Mouse (Mus musculus): Measurements from ENCODE around the gene Srrm3.
A peak's percentile ranks its signal among the peaks of the same experiment; 100 is the strongest.

The Srrm3 gene

DNA sequence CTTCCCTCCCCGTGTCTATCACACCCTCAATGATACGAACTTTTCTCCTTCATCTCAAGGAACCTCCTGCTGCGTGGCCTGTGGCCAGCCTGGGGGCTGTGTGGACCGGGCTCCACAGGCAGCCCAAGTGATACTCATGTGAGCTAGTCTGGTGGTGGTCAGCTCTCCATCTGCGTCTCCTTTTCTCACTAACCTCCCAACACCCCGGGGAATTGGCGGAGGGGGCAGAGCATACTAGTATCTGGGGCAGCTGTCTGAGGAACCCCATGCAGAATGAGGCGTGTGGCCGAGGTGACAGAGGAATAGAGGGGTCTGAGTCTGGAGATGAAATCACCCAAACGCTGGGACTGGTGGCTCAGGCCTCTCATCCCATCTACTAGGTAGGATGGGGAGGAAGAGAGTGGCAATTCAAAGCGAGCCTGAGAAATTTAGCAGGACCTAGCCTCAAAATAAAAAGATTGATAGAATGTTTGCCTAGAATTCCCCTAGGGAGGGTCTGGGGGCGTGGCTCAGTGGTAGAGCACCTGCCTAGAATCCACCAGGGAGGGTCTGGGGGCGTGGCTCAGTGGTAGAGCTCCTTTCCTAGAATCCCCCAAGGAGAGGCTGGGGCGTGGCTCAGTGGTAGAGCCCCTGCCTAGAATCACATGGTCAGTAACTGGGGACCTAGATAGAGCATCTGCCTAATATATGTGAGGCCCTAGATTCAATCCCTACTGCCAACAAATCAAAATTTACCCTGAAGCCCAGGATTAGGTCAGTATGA is 63.2 kb downstream of the Srrm3 start:
- DNase-seq (ENCODE audit: low read depth), result no peak

DNA sequence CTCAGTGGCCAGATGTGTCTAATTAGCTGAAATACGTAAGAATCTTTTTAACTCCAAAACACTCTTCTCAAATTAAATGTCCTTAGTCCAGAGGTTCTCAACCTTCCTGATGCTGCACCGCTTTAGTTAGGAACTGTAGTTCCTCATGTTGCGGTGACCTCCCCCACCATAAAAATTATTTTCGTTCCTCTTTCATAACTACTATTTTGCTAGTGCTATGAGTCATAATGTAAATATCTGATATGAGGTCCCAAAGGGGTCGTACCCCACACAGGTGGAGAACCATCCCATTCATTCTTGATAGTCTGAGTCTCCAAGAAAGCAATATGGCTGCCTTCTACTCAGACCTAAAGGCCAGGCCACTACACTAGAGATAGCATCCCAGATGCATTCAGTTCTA is 63.8 kb downstream of the Srrm3 start:
- DNase-seq (ENCODE audit: low read depth), result no peak

DNA sequence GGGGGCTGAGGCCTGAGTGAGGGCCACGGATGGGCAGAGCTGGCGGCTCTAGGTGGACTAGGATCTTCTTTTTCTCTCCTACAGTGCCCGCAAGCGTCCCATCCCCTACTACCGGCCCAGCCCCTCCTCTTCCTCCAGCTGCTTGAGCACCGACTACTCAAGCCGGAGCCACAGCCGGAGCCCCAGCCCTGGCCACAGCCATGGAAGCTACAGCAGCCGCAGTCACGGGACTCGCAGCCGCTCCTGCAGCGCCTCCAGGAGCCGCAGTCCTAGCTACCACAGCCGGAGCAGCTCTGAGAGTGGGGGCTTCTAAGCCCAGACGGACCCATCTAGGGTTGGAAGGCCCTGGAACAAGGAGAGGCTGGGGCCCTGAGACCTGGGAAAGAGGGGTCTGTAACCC is 66.3 kb downstream of the Srrm3 start:
- DNase-seq (ENCODE audit: low read depth), result no peak

DNA sequence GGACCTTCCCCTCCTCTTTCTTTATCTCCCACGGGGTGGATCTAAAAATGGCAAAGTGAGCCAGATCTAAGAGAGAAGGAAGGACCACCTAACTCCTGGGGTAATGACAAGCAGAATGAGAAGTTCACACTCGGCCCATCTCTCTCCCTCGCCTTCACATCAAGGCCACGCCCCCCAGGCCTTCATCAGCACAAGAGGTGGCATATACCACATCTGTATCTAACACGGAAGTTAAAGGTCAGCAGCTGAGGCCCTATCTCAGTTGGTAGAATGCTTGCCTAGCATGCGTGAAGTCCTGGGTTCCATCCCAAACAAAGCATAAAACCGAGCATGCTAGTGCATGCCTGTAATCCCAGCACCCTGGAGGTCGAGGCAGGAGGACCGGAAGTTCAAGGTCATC is 67.1 kb downstream of the Srrm3 start:
- DNase-seq (ENCODE audit: low read depth), result no peak

DNA sequence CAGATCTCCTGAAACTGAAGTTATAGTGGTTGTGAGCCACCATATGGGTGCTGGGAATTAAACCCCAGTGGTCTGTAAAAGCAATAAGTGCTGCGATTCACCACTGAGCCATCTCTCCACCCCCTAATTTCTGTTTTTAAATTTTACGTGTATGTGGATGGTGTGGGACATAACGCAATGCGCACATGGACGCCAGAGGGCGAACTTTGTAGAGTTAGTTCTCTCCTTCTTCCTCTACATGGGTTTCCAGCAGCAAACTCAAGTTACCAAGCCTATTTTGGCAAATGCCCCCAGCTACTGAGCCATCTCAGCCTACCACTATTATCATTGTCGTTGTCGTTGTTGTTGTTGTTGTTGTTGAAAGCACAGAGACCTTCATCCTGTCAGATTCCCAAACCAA is 70.5 kb downstream of the Srrm3 start:
- peak; percentile 79 for DNase-seq (ENCODE audit: low read depth)

DNA sequence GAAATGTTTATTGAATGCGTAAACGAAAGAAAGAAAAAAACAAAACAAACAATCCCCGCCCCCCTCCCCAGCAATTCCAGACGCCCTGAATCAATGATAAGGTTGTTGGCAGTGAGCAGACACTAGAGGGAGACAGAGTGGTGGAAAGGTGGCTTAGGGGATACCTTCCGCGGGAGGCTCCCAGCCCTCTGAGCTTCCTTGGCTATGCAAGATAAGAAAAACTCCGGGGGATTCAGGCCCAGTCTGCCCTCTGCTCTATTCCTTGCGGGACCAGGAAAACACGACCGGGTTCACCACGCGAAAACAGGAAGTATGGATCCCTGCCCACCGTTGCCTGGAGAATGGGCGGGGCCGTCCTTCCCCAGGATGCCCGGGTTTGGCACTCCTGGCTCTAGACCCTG is 71.1 kb downstream of the Srrm3 start:
- peak; percentile 74 for DNase-seq (ENCODE audit: low read depth)

DNA sequence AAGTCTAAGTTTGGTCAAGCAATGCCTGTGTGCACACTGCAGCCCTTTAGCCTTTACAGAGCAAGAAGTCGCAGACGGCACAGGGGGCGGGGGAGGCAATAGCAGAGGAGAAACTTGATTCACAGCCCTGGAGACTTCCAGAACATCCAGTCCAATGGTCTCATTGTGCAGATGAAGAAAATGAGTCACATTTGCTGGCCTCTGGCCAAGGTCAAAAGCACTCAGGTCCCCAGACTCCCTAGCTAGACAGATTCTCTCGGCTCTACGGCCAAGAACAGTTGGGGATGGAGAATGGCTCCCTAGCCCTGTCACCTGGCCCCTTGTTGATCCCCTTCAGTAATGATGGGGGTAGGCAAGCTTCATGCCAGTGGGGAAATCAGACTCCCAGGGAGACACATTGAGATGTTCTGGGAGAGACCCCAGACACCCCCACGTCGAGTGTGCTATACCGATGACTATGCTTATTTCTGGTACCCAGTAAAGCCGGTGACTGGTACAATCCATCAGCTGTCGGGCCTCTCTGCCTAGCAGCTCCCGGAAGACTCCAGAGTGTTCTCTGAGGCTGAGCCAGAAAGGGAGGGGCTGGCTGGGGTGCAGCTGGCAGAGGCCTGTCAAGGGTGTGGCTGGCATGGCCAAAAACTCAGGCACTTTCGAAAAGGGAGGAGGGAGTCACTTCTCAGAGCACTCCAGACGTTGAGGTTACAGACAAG is 72.9 kb downstream of the Srrm3 start:
- DNase-seq (ENCODE audit: low read depth), result peak; percentile 91

DNA sequence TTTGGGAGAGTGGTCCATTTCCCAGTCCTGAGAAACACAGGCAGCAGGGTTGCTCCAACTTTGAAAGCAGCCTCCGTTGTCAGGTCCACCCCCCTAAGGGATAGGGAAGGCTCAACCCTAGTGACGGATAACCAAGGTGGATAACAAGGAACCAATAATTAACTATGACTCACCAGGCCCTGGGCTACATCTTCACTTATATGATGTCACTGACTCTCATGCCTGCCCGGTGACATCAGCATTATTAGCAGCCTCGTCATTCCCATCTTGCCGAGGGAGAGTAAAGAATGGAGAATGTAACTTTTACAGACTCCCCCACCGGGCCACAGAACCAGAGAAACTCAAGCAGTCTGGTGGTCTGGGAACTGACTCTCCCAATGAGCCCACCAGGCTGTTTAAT is 78.0 kb downstream of the Srrm3 start:
- DNase-seq (ENCODE audit: low read depth), result no peak

DNA sequence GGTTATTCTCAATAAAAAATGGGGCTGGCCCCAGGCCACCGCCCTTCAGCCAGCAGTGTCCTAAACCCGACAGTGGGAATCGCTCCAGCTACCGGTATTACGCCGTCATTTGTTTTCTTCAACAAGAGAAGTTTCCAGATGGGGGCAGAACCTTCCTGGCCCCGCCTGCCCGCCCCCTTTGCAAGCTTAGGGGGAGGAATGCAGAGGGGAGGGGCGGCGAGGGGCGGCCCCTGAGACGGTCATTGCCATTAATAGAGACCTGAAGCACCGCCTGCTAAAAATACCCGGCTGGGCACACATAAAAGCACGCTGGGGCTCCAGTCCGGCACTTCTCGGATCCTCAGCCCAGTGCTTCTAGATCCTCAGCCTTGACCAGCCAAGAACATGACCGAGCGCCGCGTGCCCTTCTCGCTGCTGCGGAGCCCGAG is 81.0 kb downstream of the Srrm3 start, which contains the start of gene Hspb1:
TSS of gene Hspb1 (plus strand) at position 245 of the 428 bp plus-strand sequence.
- DNase-seq (ENCODE audit: low read depth), result no peak

DNA sequence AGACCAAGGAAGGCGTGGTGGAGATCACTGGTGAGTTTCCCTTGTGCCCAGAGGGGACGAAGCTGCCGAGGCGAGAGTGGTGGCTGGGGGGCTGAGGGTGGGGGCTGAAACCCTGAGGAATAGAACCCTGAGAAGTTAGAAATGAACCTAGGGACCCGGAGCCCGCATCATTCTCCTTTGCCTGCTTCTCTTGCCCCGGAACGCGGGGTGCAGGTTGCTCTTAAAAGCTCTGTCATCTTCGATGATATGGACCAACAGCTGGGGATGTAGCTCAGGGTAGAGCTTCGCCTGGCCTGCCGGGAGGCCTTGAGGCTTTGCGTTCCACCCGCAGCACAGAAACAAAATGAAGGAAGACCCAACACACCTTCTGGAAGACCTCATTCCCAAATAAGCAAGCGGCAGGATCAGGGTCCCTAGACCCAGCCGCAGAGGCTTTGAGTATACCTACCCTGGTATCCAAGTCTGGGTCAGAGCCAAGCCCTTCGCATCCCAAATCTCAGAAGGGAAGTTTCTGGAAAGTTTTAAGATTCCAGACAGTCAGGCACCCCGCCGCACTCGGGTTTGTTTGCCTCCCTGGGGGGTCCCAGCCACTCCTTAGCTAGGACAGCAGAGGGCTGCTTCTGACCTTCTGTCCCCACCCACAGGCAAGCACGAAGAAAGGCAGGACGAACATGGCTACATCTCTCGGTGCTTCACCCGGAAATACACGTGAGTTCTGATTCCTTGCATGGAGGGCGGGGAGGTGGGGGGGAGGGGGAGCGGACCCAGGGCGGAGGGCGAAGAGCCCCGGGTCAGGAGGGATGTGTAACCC is 81.9 kb downstream of the Srrm3 start:
- DNase-seq (ENCODE audit: low read depth), result no peak

DNA sequence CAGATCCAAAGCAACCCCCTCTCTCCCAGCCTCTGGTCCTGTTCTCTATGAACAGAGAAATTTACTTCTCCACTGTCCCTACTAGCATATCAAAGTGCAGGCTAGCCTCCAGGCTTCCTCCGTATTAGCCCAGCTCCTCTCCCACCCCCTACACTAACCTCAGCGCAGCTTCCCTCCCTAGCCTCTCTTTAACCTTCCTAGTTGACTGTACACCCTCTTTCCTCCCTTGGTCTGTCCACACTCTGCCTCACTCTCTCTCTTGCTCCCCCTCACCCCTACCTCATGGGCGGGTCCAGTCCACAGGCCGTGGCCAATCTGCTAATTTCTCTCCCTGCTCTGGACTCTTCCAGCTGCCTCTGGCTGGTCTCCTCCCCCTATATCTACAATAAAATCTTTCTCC is 83.6 kb downstream of the Srrm3 start:
- no peak for DNase-seq (ENCODE audit: low read depth)

DNA sequence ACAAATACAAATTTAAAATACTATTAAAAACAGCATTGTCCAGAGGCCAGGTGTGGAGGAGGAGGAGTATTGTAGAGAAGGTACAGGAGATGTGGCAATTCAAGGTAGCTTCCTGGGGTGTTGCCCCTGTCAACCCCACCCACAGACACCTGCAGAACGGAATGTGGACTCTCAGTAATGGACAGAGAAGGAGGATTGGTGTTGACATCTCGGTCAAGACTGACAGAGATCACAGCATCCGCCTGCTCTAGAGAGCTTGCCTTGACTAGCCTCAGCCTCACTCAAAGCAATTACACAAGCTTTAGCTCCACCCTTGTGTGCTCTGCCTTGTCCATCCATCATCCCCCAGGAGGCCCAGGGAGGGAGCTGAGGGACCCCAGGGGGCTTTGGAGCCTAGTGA is 84.2 kb downstream of the Srrm3 start:
- no peak for DNase-seq (ENCODE audit: low read depth)

DNA sequence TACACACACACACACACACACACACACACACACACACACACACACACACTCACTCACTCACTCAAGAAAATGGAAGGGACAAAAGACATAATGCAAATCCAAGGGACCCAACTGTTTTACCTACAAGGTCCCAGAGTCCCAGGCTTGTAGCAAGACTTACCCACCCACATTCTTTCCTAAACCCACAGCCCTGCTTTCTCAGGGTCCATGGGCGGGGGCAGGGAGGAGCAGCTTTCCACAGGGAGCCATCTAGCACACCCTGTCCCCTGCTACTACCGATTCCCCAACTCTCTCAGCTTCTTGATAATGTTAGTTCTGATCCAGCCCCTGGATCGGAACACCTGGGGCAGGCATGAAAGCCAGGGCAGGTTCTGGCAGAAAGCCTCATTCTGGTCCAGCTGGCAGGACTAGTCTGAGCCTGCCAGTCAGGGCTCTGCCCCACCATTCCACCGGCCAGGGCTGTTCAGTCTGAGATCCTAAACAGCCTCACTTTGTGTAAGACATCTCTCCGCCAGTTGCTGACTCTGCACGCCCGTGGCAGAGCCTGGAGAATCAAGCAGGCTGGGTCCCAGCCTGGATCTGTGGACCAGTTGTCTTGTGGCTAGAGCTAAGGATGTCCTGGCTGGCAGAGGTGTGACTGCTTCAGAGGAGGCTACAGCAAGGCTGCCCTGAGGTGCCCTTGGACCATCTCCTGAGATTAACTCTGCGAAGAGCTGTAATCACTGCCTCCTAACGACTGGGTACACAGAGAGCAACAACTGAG is 86.1 kb downstream of the Srrm3 start:
- DNase-seq (ENCODE audit: low read depth), result no peak

DNA sequence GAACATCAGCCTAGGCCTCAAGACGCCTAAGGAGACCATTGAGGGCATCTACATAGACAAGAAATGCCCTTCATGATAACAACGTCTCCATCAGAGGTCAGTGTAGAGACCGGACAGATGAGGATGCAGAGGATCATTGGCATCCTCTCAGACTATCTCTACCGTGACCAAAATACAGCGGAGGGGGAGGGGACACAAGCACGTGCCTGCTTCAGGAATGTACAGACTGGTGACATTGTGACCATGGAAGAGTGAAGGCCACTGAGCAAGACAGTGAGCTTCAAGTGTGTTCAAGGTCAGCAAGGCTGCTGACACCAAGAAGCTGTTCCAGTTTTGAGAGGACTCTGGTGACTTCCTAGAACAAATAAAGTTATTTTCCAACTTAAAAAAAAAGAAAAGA is 88.3 kb downstream of the Srrm3 start:
- DNase-seq (ENCODE audit: low read depth), result no peak

DNA sequence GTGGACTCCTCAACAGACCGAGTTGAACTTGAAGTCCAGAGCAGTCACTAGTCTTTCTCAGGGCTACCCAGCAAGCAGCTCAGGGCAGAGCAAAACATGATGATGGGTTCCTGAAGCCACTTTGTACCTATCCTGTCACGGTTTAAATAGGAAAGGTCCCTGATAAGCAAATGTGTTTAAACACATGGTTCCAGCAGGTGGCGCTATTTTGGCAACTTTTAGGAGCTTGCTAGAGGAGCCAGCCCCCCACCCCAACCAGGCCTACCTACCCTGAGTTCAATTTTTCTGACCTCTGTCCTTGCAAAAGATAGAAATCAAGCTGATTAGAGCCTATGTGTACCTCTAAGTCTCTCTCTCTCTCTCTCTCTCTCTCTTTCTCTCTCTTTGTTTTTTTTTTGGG is 91.3 kb downstream of the Srrm3 start:
- DNase-seq (ENCODE audit: low read depth), result peak; percentile 84

DNA sequence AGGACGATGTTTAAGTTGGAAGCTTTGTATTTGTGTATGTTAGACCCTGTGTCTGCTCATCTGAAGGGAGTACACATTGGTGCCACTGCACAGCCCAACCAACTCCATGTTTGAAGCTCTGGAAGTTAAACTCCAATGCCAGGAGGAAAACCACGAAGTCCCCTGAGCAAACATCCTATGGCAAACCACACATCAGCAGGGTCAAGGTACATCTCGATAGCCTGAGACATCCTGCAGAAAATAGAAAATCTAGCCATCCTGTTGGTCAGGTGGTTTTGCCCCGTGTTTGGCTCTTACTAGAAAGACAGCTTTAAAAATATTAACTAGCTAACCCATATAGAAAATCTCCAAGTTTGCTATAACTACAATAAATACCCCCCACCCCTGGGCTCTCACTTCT is 92.3 kb downstream of the Srrm3 start:
- peak; percentile 70 for DNase-seq (ENCODE audit: low read depth)

DNA sequence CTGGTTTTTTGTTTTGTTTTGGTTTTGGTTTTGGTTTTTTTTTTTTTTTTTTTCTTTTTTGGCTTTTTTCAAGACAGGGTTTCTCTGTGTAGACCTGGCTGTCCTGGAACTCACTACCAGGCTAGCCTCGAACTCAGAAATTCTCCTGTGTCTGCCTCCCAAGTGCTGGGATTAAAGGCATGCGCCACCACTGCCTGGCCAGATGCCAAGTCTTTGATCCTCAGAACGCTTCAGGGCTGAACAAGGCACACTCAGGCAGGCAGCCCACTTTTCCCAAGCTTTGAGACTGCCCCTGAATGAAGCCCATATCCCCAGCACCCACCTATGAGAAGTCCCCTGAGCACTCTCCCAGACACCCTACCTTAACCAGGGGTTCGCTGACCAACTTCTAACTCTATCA is 93.1 kb downstream of the Srrm3 start:
- DNase-seq (ENCODE audit: low read depth), result no peak

DNA sequence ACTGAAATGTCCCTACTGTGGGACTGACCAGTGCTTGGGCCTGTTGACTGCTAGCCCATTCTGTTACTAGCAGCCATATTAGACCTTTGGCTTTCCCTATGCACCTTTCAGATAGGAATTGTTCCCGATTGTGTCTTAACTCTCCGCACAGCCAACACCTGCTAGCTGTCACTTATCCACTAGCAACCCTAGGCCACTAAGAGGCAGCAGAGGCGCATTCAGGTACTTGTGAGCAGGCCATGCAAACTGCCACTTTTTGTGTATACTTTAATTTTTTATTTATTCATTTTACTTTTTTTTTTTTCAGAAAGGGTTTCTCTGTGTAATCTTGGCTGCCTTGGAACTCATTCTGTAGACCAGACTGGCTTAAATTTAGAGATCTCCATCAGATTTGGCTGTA is 94.0 kb downstream of the Srrm3 start:
- peak; percentile 54 for DNase-seq (ENCODE audit: low read depth)

DNA sequence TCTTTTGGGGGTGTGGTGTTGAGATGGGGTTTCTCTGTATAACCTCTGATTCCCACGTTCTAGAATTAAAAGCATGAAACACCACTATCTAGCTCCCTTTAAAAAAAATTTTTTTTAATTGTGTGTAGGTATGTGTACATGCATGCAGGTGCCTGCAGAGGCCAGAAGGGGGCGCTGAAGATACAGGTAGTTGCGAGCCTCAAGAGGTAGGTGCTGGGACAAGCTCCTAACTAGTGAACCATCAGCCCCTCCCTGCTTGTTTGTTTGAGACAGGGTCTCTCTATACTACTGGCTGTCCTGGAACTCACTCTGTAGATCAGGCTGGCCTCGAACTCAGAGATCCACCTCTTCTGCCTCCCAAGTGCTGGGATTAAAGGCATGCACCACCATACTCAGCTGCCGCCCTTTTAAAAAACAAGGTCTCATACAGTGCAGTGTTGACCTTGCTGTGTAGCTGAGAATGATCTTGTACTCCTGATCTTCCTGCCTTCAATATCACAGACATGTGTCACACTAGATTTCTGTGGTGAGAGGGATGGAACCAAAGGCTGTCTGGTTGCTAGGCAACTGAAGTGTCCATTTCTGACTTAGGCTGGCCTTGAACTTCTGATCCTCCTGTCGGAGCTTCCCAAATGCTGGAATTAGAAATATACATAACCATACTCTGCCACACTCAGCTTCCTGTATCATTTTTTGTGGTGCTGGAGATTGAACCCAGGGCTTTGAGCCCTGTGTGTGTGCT is 94.8 kb downstream of the Srrm3 start:
- peak; percentile 58 for DNase-seq (ENCODE audit: low read depth)

DNA sequence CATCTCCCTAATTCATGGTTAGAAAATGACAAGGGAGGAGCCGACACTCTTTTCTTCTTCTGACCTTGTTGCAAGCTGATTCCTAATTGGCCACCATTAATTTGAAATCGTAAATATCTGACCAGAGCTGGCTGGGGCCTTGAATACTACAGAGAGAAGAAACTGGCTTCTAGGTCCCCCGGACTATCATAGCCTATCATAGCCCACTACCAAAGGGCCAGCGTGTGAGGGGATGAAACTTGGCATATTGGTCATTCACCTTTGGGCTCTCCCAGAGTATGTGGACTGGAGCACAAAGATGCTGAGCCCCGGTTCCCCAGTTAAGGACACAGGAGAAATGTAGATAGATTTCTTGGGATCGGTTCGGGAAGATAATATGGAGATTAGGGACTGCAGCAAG is 96.4 kb downstream of the Srrm3 start:
- DNase-seq (ENCODE audit: low read depth), result no peak

DNA sequence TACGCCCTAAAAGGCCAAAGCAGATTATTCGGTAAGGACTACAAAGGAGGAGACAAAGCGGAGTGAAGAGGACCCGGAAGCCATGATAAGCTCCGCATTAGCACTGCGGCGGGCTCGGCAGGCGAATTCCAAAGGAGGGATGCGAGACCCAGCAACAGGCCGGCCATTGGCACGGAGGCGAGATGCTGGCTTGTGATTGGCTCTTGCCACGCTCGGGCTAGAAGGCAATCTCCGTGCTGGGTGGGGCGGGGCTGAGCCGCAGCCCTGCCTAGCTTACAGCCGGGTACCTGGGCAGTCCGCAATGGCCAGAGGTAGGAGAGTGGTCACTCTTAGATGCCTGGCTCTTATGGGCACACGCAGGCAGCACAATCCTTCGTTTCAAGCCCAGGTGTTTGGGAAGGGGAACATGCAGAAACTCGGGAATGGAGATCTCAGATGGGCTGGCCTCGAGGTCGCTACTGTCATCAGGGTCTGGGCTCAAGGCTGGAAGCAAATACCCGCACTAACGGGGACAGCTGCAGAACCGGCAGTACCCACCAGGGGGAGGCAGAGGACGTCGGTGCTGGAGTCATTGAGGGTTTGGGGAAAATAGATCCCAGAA is 97.0 kb downstream of the Srrm3 start:
- DNase-seq (ENCODE audit: low read depth), result peak; percentile 40

Data from 416B (cell line).